Mouse (Mus musculus) kidney, postnatal 0 days (tissue): ENCODE measurements at regions not wholly inside any gene's neighbourhood (a gene's known extent, or its start where the extent isn't known, plus 50 kb on each side); places are given as distances from the start of the nearest gene placed in this dataset.

ENCODE experiments used
- ATAC-seq: fragments of 200-750 bp; cut with Nextera tagmentation; replicated peaks from 2 replicates; pipeline ENCODE4 v1.8.0; 2017; ENCODE audit warnings: low read depth, moderate number of reproducible peaks, moderate TSS enrichment, moderate library complexity; ENCODE audit not compliant: low FRiP score
- DNase-seq: peaks from one replicate; pipeline ENCODE4 v3.0.0-alpha.2; 2016; ENCODE audit warnings: low spot score
- H3K27ac ChIP-seq: fragments of 300-500 bp; sonication (generic); 2 replicates; pipeline ENCODE4 v1.5.1; 2014; ENCODE audit warnings: mild to moderate bottlenecking
- H3K27me3 ChIP-seq: fragments of 300-500 bp; sonication (generic); 2 replicates; pipeline ENCODE4 v1.6.1; 2014; ENCODE audit warnings: low read length, mixed read lengths; ENCODE audit not compliant: insufficient read depth
- H3K36me3 ChIP-seq: fragments of 300-500 bp; sonication (generic); 2 replicates; pipeline ENCODE4 v1.6.1; 2014; ENCODE audit warnings: low read length, mixed read lengths; ENCODE audit not compliant: insufficient read depth
- H3K4me1 ChIP-seq: fragments of 300-500 bp; sonication (generic); replicated peaks from 2 replicates; pipeline ENCODE4 v1.6.1; 2014; ENCODE audit warnings: antibody characterized with exemption, low read length, mixed read lengths; ENCODE audit not compliant: insufficient read depth
- H3K4me2 ChIP-seq: fragments of 300-500 bp; sonication (generic); 2 replicates; pipeline ENCODE4 v1.6.1; 2014; ENCODE audit warnings: mild to moderate bottlenecking, low read length, moderate library complexity, mixed read lengths
- H3K4me3 ChIP-seq: fragments of 300-500 bp; sonication (generic); replicated peaks from 2 replicates; pipeline ENCODE4 v1.5.1; 2014; ENCODE audit warnings: low read depth, low read length
- H3K9ac ChIP-seq: fragments of 300-500 bp; sonication (generic); 2 replicates; pipeline ENCODE4 v1.6.1; 2014; ENCODE audit warnings: low read depth, low read length
- H3K9me3 ChIP-seq: fragments of 300-500 bp; sonication (generic); replicated peaks from 2 replicates; pipeline ENCODE4 v1.6.1; 2016; ENCODE audit warnings: low read length, inconsistent platforms, mixed read lengths
- CTCF ChIP-seq: IDR thresholded peaks from 2 replicates; pipeline ENCODE4 v1.5.1; 2016; ENCODE audit warnings: antibody characterized with exemption, low read depth, mild to moderate bottlenecking, moderate library complexity
- WGBS: fragments of 180-500 bp; shearing (Covaris S2); extraction: QIAGEN DNeasy Blood & Tissue Kit; methylation state at CpG from one replicate; pipeline ENCODE4 v1.1.7; 2014; 5-methylcytosine and 5-hydroxymethylcytosine counted together

DNA sequence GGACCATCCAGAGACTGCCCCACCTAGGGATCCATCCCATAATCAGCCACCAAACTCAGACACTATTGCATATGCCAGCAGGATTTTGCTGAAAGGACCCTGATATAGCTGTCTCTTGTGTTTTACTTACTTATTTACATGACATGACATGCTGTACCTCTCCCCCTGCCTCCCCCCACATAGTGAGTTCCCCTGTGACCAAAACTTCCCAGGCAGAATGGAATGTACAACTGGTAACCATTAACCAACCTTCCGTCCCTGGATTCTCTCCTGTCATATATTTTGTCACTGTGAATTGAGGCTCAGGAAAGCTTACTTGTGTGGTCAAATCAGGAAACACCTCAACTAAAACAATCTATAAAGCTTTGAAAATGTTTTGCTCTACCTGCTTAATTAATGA lies 669.4 kb downstream of the Brinp1 start:
- WGBS = 35% methylated on average over 1 of the region's 1 CpGs
- Histone ChIP-seq H3K9ac (no peak overlapping the region), H3K9me3 (no peaks in the 10 kb centered on the region), H3K4me3 (no peak overlapping the region), H3K4me2 (no peak overlapping the region), H3K27me3 (no peaks in the 10 kb centered on the region), H3K27ac (no peak overlapping the region), H3K36me3 (no peaks in the 10 kb centered on the region), H3K4me1 (no peaks in the 10 kb centered on the region)
- ATAC-seq (no peak), DNase-seq (no peak)
- no peak for TF ChIP-seq CTCF

DNA sequence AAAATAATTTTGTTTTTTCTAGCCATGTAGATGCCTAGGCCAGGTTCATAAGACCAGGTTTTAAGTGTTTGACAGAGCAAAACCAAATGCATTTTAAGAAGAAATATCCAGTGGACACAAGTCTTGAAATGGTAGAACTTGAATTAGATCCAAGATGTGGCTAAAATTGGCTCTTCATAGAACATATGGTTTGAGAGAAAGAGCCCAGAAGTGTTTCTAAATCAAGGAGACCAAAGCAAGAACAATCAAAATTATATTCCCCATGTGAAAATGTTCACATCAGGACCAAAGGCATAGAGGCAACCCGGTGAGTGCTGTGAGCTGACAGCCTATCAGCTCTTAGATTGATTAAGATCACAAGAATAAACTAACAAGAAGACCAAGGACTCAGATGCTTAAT lies 673.3 kb downstream of the Brinp1 start:
- Histone ChIP-seq H3K4me1 (no peaks in the 10 kb centered on the region), H3K4me3 (no peak overlapping the region), H3K27ac (no peak overlapping the region), H3K9me3 (no peaks in the 10 kb centered on the region), H3K4me2 (no peak overlapping the region), H3K36me3 (no peaks in the 10 kb centered on the region), H3K9ac (no peak overlapping the region), H3K27me3 (no peaks in the 10 kb centered on the region)
- no peak for DNase-seq
- 59% methylated on average over 1 of the region's 1 CpGs for WGBS
- ATAC-seq = no peak
- TF ChIP-seq CTCF = no peak

DNA sequence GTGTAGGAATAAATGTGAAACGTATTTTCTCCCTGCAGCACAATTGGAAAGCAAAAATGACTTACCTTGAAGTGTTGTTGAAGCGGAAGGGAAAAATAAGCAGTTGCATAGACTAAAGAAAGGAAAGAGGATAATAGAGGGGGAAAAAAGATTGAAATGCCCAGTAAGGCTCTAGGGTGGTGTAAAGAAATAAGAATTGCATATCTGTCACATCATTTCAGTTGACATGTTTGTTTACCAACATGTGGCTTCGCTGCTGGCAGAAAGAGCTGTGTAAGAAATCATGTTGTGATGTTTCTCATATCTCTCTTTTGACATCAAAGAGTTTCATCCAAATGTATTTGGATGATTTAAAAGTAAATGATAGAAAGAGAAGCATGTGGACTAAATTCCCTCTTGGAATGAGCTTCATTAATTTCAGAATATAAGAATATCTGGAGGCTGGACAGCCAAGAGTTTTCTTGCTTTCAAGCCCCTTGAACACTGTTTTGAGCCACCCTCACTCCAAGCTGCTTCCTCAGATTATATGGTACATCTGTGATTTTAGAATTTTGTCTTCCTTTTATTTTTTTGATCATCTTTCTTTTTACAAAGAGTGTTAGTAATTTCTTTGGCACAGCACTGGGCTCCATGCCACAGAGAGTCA lies 679.0 kb downstream of the Brinp1 start:
- no peak overlapping the region for H3K27ac ChIP-seq
- 90% methylated on average over 3 of the region's 3 CpGs for WGBS
- no peak overlapping the region for H3K4me3 ChIP-seq
- no peak overlapping the region for H3K4me2 ChIP-seq
- no peak overlapping the region for H3K9ac ChIP-seq
- no peaks in the 10 kb centered on the region for H3K27me3 ChIP-seq
- ATAC-seq (no peak), DNase-seq (no peak)
- no peaks in the 10 kb centered on the region for H3K4me1 ChIP-seq
- no peaks in the 10 kb centered on the region for H3K9me3 ChIP-seq
- TF ChIP-seq CTCF = no peak
- no peaks in the 10 kb centered on the region for H3K36me3 ChIP-seq
